ENCODE assay signal across 8 mouse cellular contexts in genomic region chr6:86585070-86585600, GRCm38 (mm10). TPM values are rescaled to one million over a fixed set of nuclear protein-coding genes. Genes with fewer than 3 reads are reported as not detected.
DNase-seq lines count a peak whose midpoint lies in the region; ATAC-seq and TF ChIP-seq lines count a peak whose summit lies in the region.

No protein-coding gene starts in this region.

- peak; percentile 90 for ATAC-seq in embryonic facial prominence, embryonic 14.5 days (ENCODE audit: low read depth)
- peak; percentile 88 for ATAC-seq in midbrain, embryonic 11.5 days (ENCODE audit: low FRiP score)

- intact Hi-C loops in heart, adult 2 months (cut with DNase I): loop anchor here (5.0 kb wide), 2 partner anchors 82 to 108 kb away; partner anchors contain the start of gene Mxd1

- no peaks in the 10 kb centered on the region for H3K9me3 ChIP-seq in embryonic facial prominence, embryonic 14.5 days (ENCODE audit: control insufficient read depth, low read length)
- H3K9me3 ChIP-seq in limb, embryonic 10.5 days (replicated peaks): no peaks in the 10 kb centered on the region
- H3K9me3 ChIP-seq in midbrain, embryonic 11.5 days (ENCODE audit: control insufficient read depth, low read length): no peaks in the 10 kb centered on the region; the same call in 1 of the 2 replicates

- H3K4me2 ChIP-seq in embryonic facial prominence, embryonic 14.5 days (ENCODE audit: low read depth, low read length): peak overlapping the region; percentile 67
- H3K4me2 ChIP-seq in midbrain, embryonic 11.5 days: peak overlapping the region; percentile 47

- peaks cover 26% of the 10 kb centered on the region for H3K4me1 ChIP-seq in embryonic facial prominence, embryonic 14.5 days (ENCODE audit: control insufficient read depth, insufficient read depth, low read length)
- H3K4me1 ChIP-seq in heart, adult 2 months (ENCODE audit: control insufficient read depth, insufficient read depth, low read length): peaks cover 13% of the 10 kb centered on the region
- H3K4me1 ChIP-seq in limb, embryonic 10.5 days: peaks cover 37% of the 10 kb centered on the region
- H3K4me1 ChIP-seq in midbrain, embryonic 11.5 days (ENCODE audit: control insufficient read depth, insufficient read depth, low read length): peaks cover 13% of the 10 kb centered on the region

- 5% methylated on average over 16 of the region's 16 CpGs for WGBS in embryonic facial prominence, embryonic 14.5 days
- under 1% methylated on average over 16 of the region's 16 CpGs for WGBS in heart, adult 2 months
- WGBS in limb, embryonic 10.5 days: 25% methylated on average over 16 of the region's 16 CpGs
- WGBS in midbrain, embryonic 11.5 days: 13% methylated on average over 16 of the region's 16 CpGs

- H3K27me3 ChIP-seq in embryonic facial prominence, embryonic 14.5 days (replicated peaks; ENCODE audit: control insufficient read depth, insufficient read depth, low read length): no peaks in the 10 kb centered on the region
- no peaks in the 10 kb centered on the region for H3K27me3 ChIP-seq in heart, adult 2 months (ENCODE audit: control insufficient read depth, insufficient read depth, low read length)
- H3K27me3 ChIP-seq in limb, embryonic 10.5 days (ENCODE audit: low read depth, poor library complexity, severe bottlenecking): no peaks in the 10 kb centered on the region
- H3K27me3 ChIP-seq in midbrain, embryonic 11.5 days (ENCODE audit: control insufficient read depth, insufficient read depth, low read length): no peaks in the 10 kb centered on the region

- no peaks in the 10 kb centered on the region for H3K36me3 ChIP-seq in embryonic facial prominence, embryonic 14.5 days (ENCODE audit: control insufficient read depth, insufficient read depth, low read length)
- H3K36me3 ChIP-seq in heart, adult 2 months (ENCODE audit: control insufficient read depth, insufficient read depth, low read length): no peaks in the 10 kb centered on the region
- no peaks in the 10 kb centered on the region for H3K36me3 ChIP-seq in limb, embryonic 10.5 days
- no peaks in the 10 kb centered on the region for H3K36me3 ChIP-seq in midbrain, embryonic 11.5 days (ENCODE audit: control insufficient read depth, insufficient read depth, low read length)

- peak overlapping the region; percentile 62 for H3K9ac ChIP-seq in embryonic facial prominence, embryonic 14.5 days (ENCODE audit: low read depth, low read length)
- H3K9ac ChIP-seq in heart, adult 2 months (ENCODE audit: low read depth, low read length): peak overlapping the region; percentile 72
- H3K9ac ChIP-seq in midbrain, embryonic 11.5 days (ENCODE audit: low read length): peak overlapping the region; percentile 70

- peak; percentile 34 for TF ChIP-seq CTCF in heart, adult 2 months (IDR thresholded peaks at IDR 0.05)

- DNase-seq in spleen, adult 12 weeks (ENCODE audit: low spot score): peak; percentile 17
- DNase-seq in spleen, postnatal 14 days (ENCODE audit: low spot score in 2 of 2): no peak
- DNase-seq in embryonic facial prominence, embryonic 14.5 days (ENCODE audit: low spot score): peak; percentile 95
- peak; percentile 86 to 93 for DNase-seq in heart, adult 2 months
- peak; percentile 85 for DNase-seq in kidney, adult 18-20 months
- peak; percentile 67 for DNase-seq in limb, embryonic 10.5 days (ENCODE audit: low spot score)
- DNase-seq in midbrain, embryonic 11.5 days (ENCODE audit: low spot score, missing footprints): peak; percentile 96
- peak; percentile 81 to 92 for DNase-seq in right cerebral cortex, postnatal 36 days (ENCODE audit: low spot score in 2 of 2)

- peak; percentile 76 for TF ChIP-seq POLR2A in heart, adult 2 months (IDR thresholded peaks at IDR 0.05; ENCODE audit: insufficient read depth, low read depth, low read length)

- H3K4me3 ChIP-seq in embryonic facial prominence, embryonic 14.5 days (ENCODE audit: low read depth, low read length): peak overlapping the region; percentile 29
- H3K4me3 ChIP-seq in heart, adult 2 months: peak overlapping the region; percentile 59
- H3K4me3 ChIP-seq in limb, embryonic 10.5 days: peak overlapping the region; percentile 33
- H3K4me3 ChIP-seq in midbrain, embryonic 11.5 days (ENCODE audit: low read depth, low read length): peak overlapping the region; percentile 25

- peak; percentile 90 for TF ChIP-seq EP300 in heart, adult 2 months (IDR thresholded peaks at IDR 0.05; ENCODE audit: insufficient read depth, low read depth, low read length)

- H3K79me2 ChIP-seq in heart, adult 2 months (replicated peaks; ENCODE audit: control insufficient read depth, insufficient read depth, low read length): no peaks in the 10 kb centered on the region

- H3K27ac ChIP-seq in embryonic facial prominence, embryonic 14.5 days (replicated peaks; ENCODE audit: low read depth, low read length): peak overlapping the region; percentile 92
- H3K27ac ChIP-seq in heart, adult 2 months: peak overlapping the region; percentile 92
- peak overlapping the region; percentile 90 for H3K27ac ChIP-seq in limb, embryonic 10.5 days
- H3K27ac ChIP-seq in midbrain, embryonic 11.5 days (ENCODE audit: low read depth, low read length): peak overlapping the region; percentile 65

RNA-seq across cellular contexts. Expression of gene Asprv1, which starts 42.8 kb away (rescaled TPM):
- polyA plus RNA-seq in embryonic facial prominence, embryonic 14.5 days (2014; fragmentation: Nextera tagmentation; extraction: Ambion mirVana): 37.1 and 74.1 TPM in 2 replicates
- under 1 TPM in 1 of 2 experiments, not detected in 1; 0.31 TPM for total RNA-seq in heart, adult 2 months (2021)
- 0.09 and 0.21 TPM in 2 replicates for polyA plus RNA-seq in heart, adult 2 months (2012; rRNA removed)
- 0.87 and 1.6 TPM in 2 replicates for polyA plus RNA-seq in limb, embryonic 10.5 days (2016; fragmentation: Nextera tagmentation; extraction: Ambion mirVana)
- polyA plus RNA-seq in midbrain, embryonic 11.5 days (2014; fragmentation: Nextera tagmentation; extraction: Ambion mirVana): 0.37 and 0.68 TPM in 2 replicates

RNA-seq across cellular contexts. Expression of gene Pcbp1, which starts 59.0 kb away (rescaled TPM):
- 397 and 402 TPM in 2 replicates for polyA plus RNA-seq in embryonic facial prominence, embryonic 14.5 days (2014; fragmentation: Nextera tagmentation; extraction: Ambion mirVana)
- total RNA-seq in heart, adult 2 months (2021): 100 to 1,000 TPM; 155 to 164 TPM
- polyA plus RNA-seq in heart, adult 2 months (2012; rRNA removed): 72.9 and 85.8 TPM in 2 replicates
- 562 and 618 TPM in 2 replicates for polyA plus RNA-seq in limb, embryonic 10.5 days (2016; fragmentation: Nextera tagmentation; extraction: Ambion mirVana)
- 418 and 497 TPM in 2 replicates for polyA plus RNA-seq in midbrain, embryonic 11.5 days (2014; fragmentation: Nextera tagmentation; extraction: Ambion mirVana)

Comparison
In these comparisons a context has a peak if more than half of its experiments do, and no peak if none do; other contexts are left out.
1. DNase-seq: peak in spleen, adult 12 weeks (single experiment), embryonic facial prominence, embryonic 14.5 days (single experiment), heart, adult 2 months (2 of 2), kidney, adult 18-20 months (single experiment), limb, embryonic 10.5 days (single experiment), midbrain, embryonic 11.5 days (single experiment) and right cerebral cortex, postnatal 36 days (2 of 2); none in spleen, postnatal 14 days (0 of 2).
2. RNA of gene Asprv1, which starts 42.8 kb away (polyA plus RNA-seq): 37.1 to 74.1 TPM in embryonic facial prominence, embryonic 14.5 days; 0.87 to 1.6 TPM in limb, embryonic 10.5 days, 0.37 to 0.68 TPM in midbrain, embryonic 11.5 days and 0.09 to 0.21 TPM in heart, adult 2 months; every median in the first group is over 10 times any median in the second.
3. Peak in every context shown above with its lines, with median percentiles within 50 percentile points of each other: H3K27ac ChIP-seq, H3K4me3 ChIP-seq and H3K9ac ChIP-seq.